Mouse (Mus musculus): ENCODE measurements around the gene March10.

The March10 gene

GRCm38 (mm10) chr11:105352152-105352551 is 104.4 kb downstream of the March10 start:
- no peak for DNase-seq (ENCODE audit: low read depth)

- DNase-seq (ENCODE audit: low read depth): no peak
These were observed 105.9 kb downstream of the March10 start for GRCm38 (mm10) chr11:105350643-105351042.

- DNase-seq (ENCODE audit: low read depth): no peak
These were observed 106.7 kb downstream of the March10 start for GRCm38 (mm10) chr11:105349780-105350324.

GRCm38 (mm10) chr11:105348495-105348982 is 108.0 kb downstream of the March10 start:
- DNase-seq (ENCODE audit: low read depth): no peak

- DNase-seq (ENCODE audit: low read depth): no peak
These were observed 109.1 kb downstream of the March10 start for GRCm38 (mm10) chr11:105347162-105348161.

- DNase-seq (ENCODE audit: low read depth): no peak
These were observed 111.3 kb downstream of the March10 start for GRCm38 (mm10) chr11:105345284-105345683.

GRCm38 (mm10) chr11:105338596-105339390 is 117.7 kb downstream of the March10 start:
- DNase-seq (ENCODE audit: low read depth): no peak

- no peak for DNase-seq (ENCODE audit: low read depth)
These were observed 122.5 kb downstream of the March10 start for GRCm38 (mm10) chr11:105333867-105334670.

- no peak for DNase-seq (ENCODE audit: low read depth)
These were observed 124.1 kb downstream of the March10 start for GRCm38 (mm10) chr11:105332468-105332867.

- no peak for DNase-seq (ENCODE audit: low read depth)
These were observed 124.8 kb downstream of the March10 start for GRCm38 (mm10) chr11:105331732-105332131.

- DNase-seq (ENCODE audit: low read depth): no peak
These were observed 125.4 kb downstream of the March10 start for GRCm38 (mm10) chr11:105331129-105331528.

GRCm38 (mm10) chr11:105329962-105330361 is 126.6 kb downstream of the March10 start:
- no peak for DNase-seq (ENCODE audit: low read depth)

GRCm38 (mm10) chr11:105327101-105327500 is 129.4 kb downstream of the March10 start:
- DNase-seq (ENCODE audit: low read depth): no peak

- no peak for DNase-seq (ENCODE audit: low read depth)
These were observed 133.0 kb downstream of the March10 start for GRCm38 (mm10) chr11:105323530-105323929.

GRCm38 (mm10) chr11:105321090-105321489 is 135.4 kb downstream of the March10 start:
- no peak for DNase-seq (ENCODE audit: low read depth)

- no peak for DNase-seq (ENCODE audit: low read depth)
These were observed 138.8 kb downstream of the March10 start for GRCm38 (mm10) chr11:105317769-105318168.

GRCm38 (mm10) chr11:105316121-105316520 is 140.4 kb downstream of the March10 start:
- no peak for DNase-seq (ENCODE audit: low read depth)

GRCm38 (mm10) chr11:105315296-105315695 is 141.2 kb downstream of the March10 start:
- no peak for DNase-seq (ENCODE audit: low read depth)

GRCm38 (mm10) chr11:105313633-105314014 is 142.9 kb downstream of the March10 start:
- no peak for DNase-seq (ENCODE audit: low read depth)

- peak; percentile 88 for DNase-seq (ENCODE audit: low read depth)
These were observed 143.4 kb downstream of the March10 start for GRCm38 (mm10) chr11:105312972-105313632.
